Mouse (Mus musculus): ENCODE data around the gene Fam124b. TPM values are rescaled to one million over a fixed set of nuclear protein-coding genes. Genes with fewer than 3 reads are reported as not detected.

Gene Fam124b
- polyA plus RNA-seq (2016; fragmentation: Nextera tagmentation; extraction: Ambion mirVana), result 0.70 and 0.77 TPM in 2 replicates

DNA sequence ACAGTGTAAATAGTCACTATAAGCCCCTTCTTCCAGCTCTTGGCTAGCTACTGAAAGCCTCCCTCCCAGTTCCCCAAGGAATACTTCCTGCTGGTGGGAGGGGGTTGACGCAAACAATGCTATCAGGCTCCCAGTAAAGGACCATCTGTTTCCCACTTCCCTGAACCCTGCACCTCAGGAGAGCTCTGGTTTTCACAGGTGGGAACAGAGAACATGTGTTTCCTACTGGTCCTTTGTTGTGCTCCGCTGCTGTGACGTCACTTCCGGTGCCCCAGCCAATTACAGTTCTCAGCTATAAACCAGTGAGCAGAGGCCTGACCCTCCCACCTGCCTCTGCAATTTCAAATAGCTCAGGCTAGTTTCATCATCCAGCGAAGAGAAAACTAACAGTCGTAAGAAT, at the start of gene Fam124b:
Gene Fam124b (minus strand): TSS at position 206 of the 400 bp plus-strand sequence.
- ATAC-seq (ENCODE audit: insufficient number of reproducible peaks, insufficient read depth, low FRiP score, low TSS enrichment), result peak; percentile 71; the same call in 1 of the 2 replicates

DNA sequence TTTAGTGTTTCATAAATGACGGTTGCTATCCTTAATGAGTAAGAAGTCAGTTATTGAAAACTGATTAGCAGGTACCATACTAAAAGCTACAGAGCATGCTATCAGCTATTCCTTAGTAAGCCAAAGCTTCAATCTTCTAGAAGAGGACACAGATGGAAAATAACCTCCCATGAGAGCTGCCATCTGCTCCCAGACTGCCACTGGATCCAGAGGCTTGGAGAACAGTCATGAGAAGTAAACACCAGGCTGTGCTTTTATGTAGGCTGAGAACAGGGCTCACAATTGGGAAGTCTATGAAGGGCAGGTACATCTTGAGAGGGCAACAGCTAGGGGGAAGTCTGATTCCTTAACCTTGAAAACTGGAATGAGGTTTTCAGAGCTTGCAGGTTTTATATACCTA, 42.2 kb upstream of the Fam124b start:
- H3K9me3 ChIP-seq, result no peaks in the 10 kb centered on the region
- H3K4me3 ChIP-seq, result no peak overlapping the region
- H3K4me1 ChIP-seq, result no peaks in the 10 kb centered on the region
- ATAC-seq (ENCODE audit: insufficient number of reproducible peaks, insufficient read depth, low FRiP score, low TSS enrichment), result no peak
- H3K27ac ChIP-seq, result no peak overlapping the region
- H3K27me3 ChIP-seq, result no peaks in the 10 kb centered on the region
- H3K9ac ChIP-seq, result no peak overlapping the region
- peaks cover 2% of the 10 kb centered on the region; the same call in 1 of the 2 replicates for H3K36me3 ChIP-seq
- no peak overlapping the region for H3K4me2 ChIP-seq (replicated peaks)
- WGBS, result 83% methylated on average over 1 of the region's 1 CpGs

More for the DNA sequence above, at the start of gene Fam124b:
- Histone ChIP-seq H3K27ac (no peak within 1 kb of the TSS), H3K4me2 (replicated peaks) (no peak within 1 kb of the TSS), H3K9me3 (no peaks in the 10 kb centered on the region), H3K4me3 (no peak within 1 kb of the TSS), H3K9ac (no peak within 1 kb of the TSS), H3K4me1 (peaks cover 6% of the 10 kb centered on the region; the same call in 1 of the 2 replicates), H3K36me3 (no peaks in the 10 kb centered on the region), H3K27me3 (no peaks in the 10 kb centered on the region)
- 73% methylated on average over 6 of the region's 6 CpGs for WGBS

DNA sequence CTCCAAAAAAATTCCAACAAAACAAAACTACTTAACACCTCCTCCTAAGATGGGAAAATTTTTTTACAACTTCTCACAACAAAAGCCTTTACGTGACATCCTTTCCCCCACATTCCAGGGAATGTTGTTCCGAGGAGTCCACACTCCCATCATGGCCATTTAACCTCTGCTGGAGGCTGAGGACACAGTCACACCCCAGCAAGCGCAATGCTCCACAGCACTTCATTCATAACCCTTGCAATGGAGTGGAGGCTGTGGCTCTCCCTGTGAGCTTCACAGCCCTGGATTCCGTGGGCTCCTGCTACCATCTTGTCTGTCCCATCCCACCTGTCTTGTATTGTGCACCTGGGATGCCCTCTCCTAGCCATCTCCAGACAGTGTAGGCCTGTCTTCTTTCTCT, 40.4 kb upstream of the Fam124b start:
- ATAC-seq (ENCODE audit: insufficient number of reproducible peaks, insufficient read depth, low FRiP score, low TSS enrichment), result no peak
- WGBS, result 73% methylated on average over 4 of the region's 4 CpGs
- no peak overlapping the region for H3K4me3 ChIP-seq
- H3K4me2 ChIP-seq (replicated peaks), result no peak overlapping the region
- H3K27ac ChIP-seq, result no peak overlapping the region
- H3K27me3 ChIP-seq, result no peaks in the 10 kb centered on the region
- H3K36me3 ChIP-seq, result no peaks in the 10 kb centered on the region
- no peak overlapping the region for H3K9ac ChIP-seq
- H3K4me1 ChIP-seq, result no peaks in the 10 kb centered on the region
- no peaks in the 10 kb centered on the region for H3K9me3 ChIP-seq

- Histone ChIP-seq H3K36me3 (no peaks in the 10 kb centered on the region), H3K4me1 (no peaks in the 10 kb centered on the region), H3K4me2 (replicated peaks) (no peak overlapping the region), H3K27ac (no peak overlapping the region), H3K4me3 (no peak overlapping the region), H3K9me3 (no peaks in the 10 kb centered on the region), H3K9ac (no peak overlapping the region), H3K27me3 (no peaks in the 10 kb centered on the region)
- no peak for ATAC-seq (ENCODE audit: insufficient number of reproducible peaks, insufficient read depth, low FRiP score, low TSS enrichment)
Measured at GRCm38 (mm10) chr1:80253309-80253708, 35.0 kb upstream of the Fam124b start.

GRCm38 (mm10) chr1:80250247-80250646, 32.0 kb upstream of the Fam124b start:
- no peak overlapping the region for H3K27ac ChIP-seq
- no peak for ATAC-seq (ENCODE audit: insufficient number of reproducible peaks, insufficient read depth, low FRiP score, low TSS enrichment)

DNA sequence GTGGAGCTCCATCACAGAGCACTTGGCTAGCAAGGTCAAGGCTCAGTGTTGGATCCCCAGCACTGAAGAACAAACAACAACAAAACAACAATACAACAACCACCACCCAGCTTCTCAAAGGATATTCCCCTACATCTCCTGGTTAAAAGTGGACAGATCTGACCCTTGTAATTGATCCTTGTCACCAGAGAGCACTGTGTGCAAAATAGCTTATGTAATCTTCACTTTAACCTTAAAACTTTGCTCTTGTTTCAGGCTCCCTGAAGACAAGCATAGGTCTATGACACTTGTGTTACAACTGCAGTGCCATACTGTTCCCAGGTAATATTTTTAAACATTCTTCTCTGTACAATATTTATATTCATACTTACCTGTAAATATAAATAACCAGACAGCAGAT, 28.9 kb upstream of the Fam124b start:
- Histone ChIP-seq H3K36me3 (no peaks in the 10 kb centered on the region), H3K9me3 (no peaks in the 10 kb centered on the region), H3K27me3 (no peaks in the 10 kb centered on the region), H3K4me3 (no peak overlapping the region), H3K4me2 (replicated peaks) (no peak overlapping the region), H3K4me1 (no peaks in the 10 kb centered on the region), H3K27ac (no peak overlapping the region), H3K9ac (no peak overlapping the region)
- no peak for ATAC-seq (ENCODE audit: insufficient number of reproducible peaks, insufficient read depth, low FRiP score, low TSS enrichment)

More at GRCm38 (mm10) chr1:80250247-80250646, 32.0 kb upstream of the Fam124b start:
- Histone ChIP-seq H3K27me3 (no peaks in the 10 kb centered on the region), H3K9ac (no peak overlapping the region), H3K9me3 (no peaks in the 10 kb centered on the region), H3K4me3 (no peak overlapping the region), H3K36me3 (no peaks in the 10 kb centered on the region), H3K4me2 (replicated peaks) (no peak overlapping the region), H3K4me1 (no peaks in the 10 kb centered on the region)
- 81% methylated on average over 5 of the region's 5 CpGs for WGBS

DNA sequence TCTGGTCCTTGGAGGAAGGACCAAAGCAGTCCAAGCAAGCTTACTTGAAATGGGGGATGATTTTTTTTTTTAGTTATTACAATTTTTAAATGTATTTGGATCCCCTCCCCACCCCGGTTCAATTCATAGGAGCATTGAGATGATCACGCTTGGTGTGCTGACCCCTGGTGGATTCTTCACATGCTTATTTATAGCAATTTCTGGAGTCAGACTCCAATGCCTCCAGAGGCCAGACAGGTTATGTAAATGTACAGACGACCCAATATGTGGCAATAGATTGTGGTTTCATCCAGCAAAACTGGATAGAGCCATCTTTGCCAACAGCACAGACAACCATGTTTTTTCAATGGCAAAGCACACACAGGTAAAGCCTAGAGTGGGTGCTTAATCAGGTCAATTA, 25.9 kb upstream of the Fam124b start:
- H3K36me3 ChIP-seq, result no peaks in the 10 kb centered on the region
- no peak overlapping the region for H3K27ac ChIP-seq
- H3K4me3 ChIP-seq, result no peak overlapping the region
- no peaks in the 10 kb centered on the region for H3K9me3 ChIP-seq
- no peak overlapping the region for H3K9ac ChIP-seq
- no peak for ATAC-seq (ENCODE audit: insufficient number of reproducible peaks, insufficient read depth, low FRiP score, low TSS enrichment)
- H3K4me2 ChIP-seq (replicated peaks), result no peak overlapping the region
- H3K4me1 ChIP-seq, result no peaks in the 10 kb centered on the region
- H3K27me3 ChIP-seq, result no peaks in the 10 kb centered on the region
- WGBS, result 70% methylated on average over 3 of the region's 3 CpGs

GRCm38 (mm10) chr1:80241579-80241978, 23.3 kb upstream of the Fam124b start:
- Histone ChIP-seq H3K4me3 (no peak overlapping the region), H3K27me3 (no peaks in the 10 kb centered on the region)
- 91% methylated on average over 6 of the region's 6 CpGs for WGBS

GRCm38 (mm10) chr1:80240017-80240660, 21.9 kb upstream of the Fam124b start:
- WGBS, result 28% methylated on average over 12 of the region's 12 CpGs
- Histone ChIP-seq H3K4me1 (no peaks in the 10 kb centered on the region), H3K27ac (no peak overlapping the region), H3K4me2 (replicated peaks) (0 out of 2 replicates have a peak overlapping the region, but pooled peaks have one; percentile 7), H3K9me3 (no peaks in the 10 kb centered on the region), H3K4me3 (no peak overlapping the region), H3K9ac (no peak overlapping the region), H3K27me3 (no peaks in the 10 kb centered on the region), H3K36me3 (no peaks in the 10 kb centered on the region)
- no peak for ATAC-seq (ENCODE audit: insufficient number of reproducible peaks, insufficient read depth, low FRiP score, low TSS enrichment)

More at GRCm38 (mm10) chr1:80241579-80241978, 23.3 kb upstream of the Fam124b start:
- Histone ChIP-seq H3K4me1 (no peaks in the 10 kb centered on the region), H3K36me3 (no peaks in the 10 kb centered on the region), H3K27ac (no peak overlapping the region), H3K9me3 (no peaks in the 10 kb centered on the region), H3K9ac (no peak overlapping the region), H3K4me2 (replicated peaks) (no peak overlapping the region)
- no peak for ATAC-seq (ENCODE audit: insufficient number of reproducible peaks, insufficient read depth, low FRiP score, low TSS enrichment)

DNA sequence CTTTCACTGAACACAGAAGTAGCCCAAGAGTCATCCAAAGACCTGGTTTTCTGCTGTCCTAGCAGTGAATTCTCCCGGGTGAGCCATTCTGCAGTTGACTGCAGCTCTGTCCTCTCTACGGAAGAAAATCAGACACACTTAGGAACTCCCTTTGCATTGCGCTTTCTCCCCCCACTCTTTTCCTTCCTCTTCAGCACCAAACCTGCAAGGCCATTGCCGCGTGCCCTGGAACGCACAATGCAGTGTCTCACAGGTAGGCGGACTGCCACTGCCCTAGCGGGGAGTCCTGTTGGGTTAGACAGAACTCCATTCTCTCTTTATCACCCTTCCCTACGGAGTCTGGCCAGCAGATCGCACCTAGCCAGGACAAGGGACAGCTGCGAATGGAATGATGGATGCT, 21.2 kb upstream of the Fam124b start:
- H3K27me3 ChIP-seq, result no peaks in the 10 kb centered on the region
- no peak for ATAC-seq (ENCODE audit: insufficient number of reproducible peaks, insufficient read depth, low FRiP score, low TSS enrichment)
- H3K4me1 ChIP-seq, result no peaks in the 10 kb centered on the region
- H3K27ac ChIP-seq, result no peak overlapping the region
- H3K4me3 ChIP-seq, result no peak overlapping the region
- no peak overlapping the region for H3K4me2 ChIP-seq (replicated peaks)
- H3K9me3 ChIP-seq, result no peaks in the 10 kb centered on the region
- WGBS, result 80% methylated on average over 11 of the region's 11 CpGs
- H3K36me3 ChIP-seq, result no peaks in the 10 kb centered on the region
- H3K9ac ChIP-seq, result no peak overlapping the region

DNA sequence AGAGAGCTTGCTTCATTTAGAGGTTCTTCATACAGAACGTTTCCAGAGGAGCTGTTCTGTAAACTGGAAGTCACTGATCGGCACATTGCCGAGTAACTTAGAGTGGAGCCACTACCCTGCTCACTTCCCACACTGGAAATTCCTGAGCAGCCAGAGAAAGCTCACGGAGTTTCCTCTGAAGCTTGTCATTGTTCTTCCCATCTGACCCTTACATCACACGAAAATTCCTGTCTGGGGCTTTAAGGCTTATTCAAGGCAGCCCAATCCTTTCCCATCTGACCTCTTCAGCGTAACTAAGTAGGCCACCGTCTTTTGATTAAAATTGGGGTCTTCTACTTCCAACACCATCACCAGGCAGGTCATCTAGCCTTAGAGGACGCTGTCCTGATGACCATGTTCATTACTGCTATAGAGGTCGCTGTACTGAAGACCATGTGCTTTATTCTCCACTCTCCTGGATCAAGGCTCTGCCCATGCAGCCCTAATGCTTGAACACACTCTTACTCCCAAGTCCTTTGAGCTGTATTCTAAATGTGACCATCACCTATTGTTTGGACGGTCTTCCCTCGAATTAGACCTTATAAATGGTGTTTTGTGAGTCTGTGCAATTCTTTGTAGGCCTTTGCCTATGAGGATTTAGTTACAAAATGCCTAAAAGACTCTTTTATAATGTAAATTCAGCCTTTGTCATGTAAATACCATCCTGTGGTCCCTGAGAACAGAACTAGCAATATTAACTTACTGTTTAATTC, 18.9 kb upstream of the Fam124b start:
- no peak overlapping the region for H3K4me2 ChIP-seq (replicated peaks)
- no peak overlapping the region for H3K4me3 ChIP-seq
- H3K9me3 ChIP-seq, result no peaks in the 10 kb centered on the region
- no peak overlapping the region for H3K9ac ChIP-seq
- H3K36me3 ChIP-seq, result no peaks in the 10 kb centered on the region
- no peak for ATAC-seq (ENCODE audit: insufficient number of reproducible peaks, insufficient read depth, low FRiP score, low TSS enrichment)
- no peak overlapping the region for H3K27ac ChIP-seq
- H3K4me1 ChIP-seq, result no peaks in the 10 kb centered on the region
- H3K27me3 ChIP-seq, result no peaks in the 10 kb centered on the region
- 62% methylated on average over 11 of the region's 11 CpGs for WGBS

GRCm38 (mm10) chr1:80236126-80236525, 17.9 kb upstream of the Fam124b start:
- H3K27me3 ChIP-seq, result no peaks in the 10 kb centered on the region
- H3K36me3 ChIP-seq, result no peaks in the 10 kb centered on the region
- no peak overlapping the region for H3K27ac ChIP-seq
- no peaks in the 10 kb centered on the region for H3K9me3 ChIP-seq
- H3K4me3 ChIP-seq, result no peak overlapping the region
- 6% methylated on average over 1 of the region's 1 CpGs for WGBS
- H3K9ac ChIP-seq, result no peak overlapping the region
- no peak overlapping the region for H3K4me2 ChIP-seq (replicated peaks)
- H3K4me1 ChIP-seq, result no peaks in the 10 kb centered on the region
- ATAC-seq (ENCODE audit: insufficient number of reproducible peaks, insufficient read depth, low FRiP score, low TSS enrichment), result no peak

Data from embryonic facial prominence, embryonic 12.5 days (tissue).